Mouse (Mus musculus) gastrocnemius, postnatal 25 days (tissue): Measurements from ENCODE around the gene Mta3. TPM values are rescaled to one million over a fixed set of nuclear protein-coding genes. Genes with fewer than 3 reads are reported as not detected.
"Not testable (repeated sequence)": the region's sequence is repeated elsewhere in the genome, so short reads cannot be mapped to it uniquely, and the experiment has no call there.

Source experiments
- DNase-seq: peaks from one replicate; pipeline ENCODE4 v3.0.0; 2022
- total RNA-seq, 2 experiments: library from RNA; stranded (reverse); gene quantifications; 1 replicate in 1 of 2; 2 replicates in 1 of 2; pipeline ENCODE4 v1.2.3; 2021

Gene Mta3
- total RNA-seq, 2 experiments from 2014 or later = 8.8 to 8.9 TPM

- DNase-seq = no peak
Observed at GRCm38 (mm10) chr17:83708891-83709290, 2.9 kb downstream of the Mta3 start.

- not testable (repeated sequence) for DNase-seq
Observed at GRCm38 (mm10) chr17:83709517-83709916, 3.6 kb downstream of the Mta3 start.

- no peak for DNase-seq
Observed at GRCm38 (mm10) chr17:83710639-83711038, 4.7 kb downstream of the Mta3 start.

- DNase-seq = no peak
Observed at GRCm38 (mm10) chr17:83712341-83712740, 6.4 kb downstream of the Mta3 start.

- DNase-seq = no peak
Observed at GRCm38 (mm10) chr17:83720449-83720848, 14.5 kb downstream of the Mta3 start.

DNA sequence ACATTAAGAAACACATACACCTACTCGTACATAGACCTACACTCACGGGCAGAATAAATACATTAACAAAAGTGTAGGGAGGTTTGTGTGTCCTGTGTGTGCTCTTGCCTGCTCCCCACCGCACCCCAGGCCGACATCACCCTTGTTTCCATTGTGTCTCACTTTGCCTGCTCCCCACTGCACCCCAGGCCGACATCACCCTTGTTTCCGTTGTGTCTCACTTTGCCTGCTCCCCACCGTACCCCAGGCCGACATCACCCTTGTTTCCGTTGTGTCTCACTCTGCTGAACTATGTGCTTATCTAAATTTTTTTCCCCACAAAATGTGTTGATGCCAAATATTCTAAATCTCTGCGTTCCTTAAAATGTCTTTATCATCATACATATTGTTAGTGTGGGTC lies 15.2 kb downstream of the Mta3 start:
- no peak for DNase-seq

DNA sequence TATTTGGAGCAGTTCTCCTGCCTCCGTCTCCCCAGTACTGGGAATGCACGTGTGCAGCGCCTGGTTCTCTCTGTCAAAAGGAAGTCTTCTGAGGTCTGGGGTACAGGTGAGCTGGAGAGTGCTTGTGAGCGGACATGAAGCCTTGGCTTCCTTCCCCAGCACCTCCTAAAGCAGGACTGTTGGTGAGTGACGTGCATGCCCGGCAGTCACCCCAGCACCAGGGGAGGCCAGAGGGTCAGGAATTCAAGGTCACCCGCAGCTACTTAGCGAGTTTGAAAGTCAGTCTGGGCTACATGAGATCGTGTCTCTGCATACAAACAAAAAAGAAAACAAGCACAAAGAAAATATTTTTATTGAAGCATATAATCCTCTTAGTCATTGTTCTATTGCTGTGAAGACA lies 17.1 kb downstream of the Mta3 start:
- no peak for DNase-seq

GRCm38 (mm10) chr17:83726496-83726895 lies 20.5 kb downstream of the Mta3 start:
- DNase-seq = no peak

DNA sequence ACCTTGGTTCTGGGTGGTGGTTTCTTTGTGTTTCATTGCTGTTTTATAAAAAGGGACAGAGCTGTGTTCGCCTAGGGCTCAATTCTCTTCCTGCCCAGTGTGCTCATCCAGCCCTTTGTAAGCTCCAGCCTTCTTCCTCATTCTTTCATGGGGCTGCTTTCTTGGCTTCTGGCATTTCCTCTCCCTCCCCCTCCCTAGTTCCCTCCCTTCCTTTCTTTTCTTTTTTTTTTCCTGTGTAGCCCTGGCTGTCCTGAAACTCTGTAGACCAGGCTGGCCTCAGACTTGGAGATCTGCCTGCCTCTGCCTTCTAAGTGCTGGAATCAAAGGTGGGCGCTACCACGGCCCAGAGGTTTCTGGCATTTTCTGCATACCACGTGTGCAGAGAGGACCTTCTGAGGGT lies 21.7 kb downstream of the Mta3 start:
- no peak for DNase-seq

GRCm38 (mm10) chr17:83729029-83729428 lies 23.1 kb downstream of the Mta3 start:
- no peak for DNase-seq

GRCm38 (mm10) chr17:83730123-83730522 lies 24.2 kb downstream of the Mta3 start:
- DNase-seq = no peak

DNA sequence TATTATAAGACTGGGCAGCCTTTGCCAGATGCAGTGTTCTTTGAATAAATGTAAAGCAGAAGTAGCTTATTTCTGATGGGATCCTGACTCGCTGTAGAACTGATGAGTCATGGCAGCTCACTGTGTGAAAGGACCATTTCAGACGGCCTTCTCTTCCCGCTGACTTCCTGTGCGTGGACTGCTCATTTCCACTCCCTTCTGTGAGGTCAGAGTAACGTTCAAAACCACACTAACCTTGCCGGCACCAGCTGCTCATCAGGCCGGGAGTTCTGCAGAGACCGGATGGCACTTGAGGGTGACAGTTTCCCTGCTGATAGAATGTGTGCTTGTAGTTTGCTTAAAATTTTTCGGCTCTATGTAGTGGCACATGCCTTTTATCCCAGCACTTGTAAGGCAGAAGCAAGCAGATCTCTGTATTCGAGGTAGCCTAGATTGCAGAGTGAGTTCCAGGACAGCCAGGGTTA lies 26.2 kb downstream of the Mta3 start:
- peak; percentile 35 for DNase-seq

GRCm38 (mm10) chr17:83732801-83733200 lies 26.8 kb downstream of the Mta3 start:
- DNase-seq = peak; percentile 30

DNA sequence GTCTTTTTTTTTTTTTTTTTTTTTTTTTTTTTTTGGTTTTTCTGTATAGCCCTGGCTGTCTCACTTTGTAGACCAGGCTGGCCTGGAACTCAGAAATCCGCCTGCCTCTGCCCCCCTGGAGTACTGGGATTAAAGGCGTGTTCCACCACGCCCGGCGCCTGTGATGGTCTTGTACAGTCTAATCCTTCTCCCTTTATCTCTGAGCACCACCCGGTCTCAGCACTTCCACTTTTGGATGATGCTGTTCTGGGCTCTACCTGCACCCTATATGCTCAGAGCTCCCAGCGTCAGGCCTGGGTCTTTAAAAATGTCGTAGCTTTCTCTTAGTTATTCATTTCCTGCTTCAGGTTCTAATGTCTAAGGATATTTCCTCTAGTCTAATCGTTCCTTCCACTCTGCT lies 30.7 kb downstream of the Mta3 start:
- DNase-seq = no peak

DNA sequence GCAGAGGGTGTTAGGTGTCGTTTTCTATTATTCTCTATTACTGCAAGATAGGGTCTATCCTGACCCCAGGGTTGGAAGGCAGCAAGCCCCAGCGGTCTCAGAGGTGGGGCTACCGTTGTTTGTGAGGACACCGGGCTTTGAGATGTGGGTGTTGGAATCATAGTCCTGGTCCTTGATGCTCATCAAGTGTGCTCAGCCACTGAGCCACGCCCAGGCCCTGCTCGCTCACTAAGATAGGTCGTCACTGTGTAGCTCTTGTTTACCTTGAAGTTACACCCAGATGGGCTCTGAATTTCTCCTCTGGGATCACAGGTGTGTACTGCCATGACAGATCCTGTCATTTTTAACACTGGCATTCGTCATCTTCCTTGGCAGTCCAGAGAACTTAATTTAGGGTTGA lies 31.8 kb downstream of the Mta3 start:
- DNase-seq = no peak

- no peak for DNase-seq
Observed at GRCm38 (mm10) chr17:83740135-83740676, 34.2 kb downstream of the Mta3 start.

- no peak for DNase-seq
Observed at GRCm38 (mm10) chr17:83741243-83741642, 35.3 kb downstream of the Mta3 start.

GRCm38 (mm10) chr17:83744231-83744824 lies 38.4 kb downstream of the Mta3 start:
- DNase-seq = no peak

GRCm38 (mm10) chr17:83747405-83748160 lies 41.6 kb downstream of the Mta3 start:
- no peak for DNase-seq

GRCm38 (mm10) chr17:83750216-83750950 lies 44.4 kb downstream of the Mta3 start:
- no peak for DNase-seq

DNA sequence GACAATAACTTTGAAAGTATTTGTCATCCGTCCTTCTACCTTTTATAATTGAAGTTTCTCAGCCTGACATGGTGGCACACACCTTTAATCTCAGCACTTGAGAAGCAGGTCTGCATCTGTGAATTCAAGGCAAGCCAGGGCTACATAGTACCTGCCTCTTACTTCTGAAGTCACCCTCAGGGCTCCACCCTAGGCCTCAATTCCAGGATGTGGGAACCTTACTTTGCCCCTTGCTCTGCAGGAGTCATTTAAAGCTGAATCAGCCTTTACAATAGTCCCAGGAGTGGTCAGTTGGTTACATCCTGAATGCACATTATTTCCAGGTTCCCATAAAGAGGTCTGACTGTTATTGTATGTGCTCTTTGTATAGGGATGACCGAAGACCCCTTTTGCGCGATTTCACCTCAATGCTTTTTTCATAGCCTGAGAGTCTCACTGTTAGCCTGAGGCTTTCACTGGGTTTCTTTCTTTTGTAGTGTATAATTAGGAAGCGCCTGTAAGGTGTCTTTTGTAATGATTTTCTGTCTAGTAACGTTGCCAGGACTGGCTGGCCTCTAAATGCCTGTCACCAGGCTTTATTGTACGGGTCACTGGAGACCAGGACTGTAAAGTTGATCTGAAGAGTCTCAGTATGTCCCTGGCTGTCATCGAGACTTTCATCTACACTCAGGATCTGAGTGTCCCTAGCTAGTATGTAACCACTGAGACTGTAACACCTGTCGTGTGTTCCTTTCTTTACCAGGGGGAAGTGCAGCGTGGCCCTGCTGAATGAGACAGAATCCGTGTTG lies 47.3 kb downstream of the Mta3 start:
- no peak for DNase-seq

DNA sequence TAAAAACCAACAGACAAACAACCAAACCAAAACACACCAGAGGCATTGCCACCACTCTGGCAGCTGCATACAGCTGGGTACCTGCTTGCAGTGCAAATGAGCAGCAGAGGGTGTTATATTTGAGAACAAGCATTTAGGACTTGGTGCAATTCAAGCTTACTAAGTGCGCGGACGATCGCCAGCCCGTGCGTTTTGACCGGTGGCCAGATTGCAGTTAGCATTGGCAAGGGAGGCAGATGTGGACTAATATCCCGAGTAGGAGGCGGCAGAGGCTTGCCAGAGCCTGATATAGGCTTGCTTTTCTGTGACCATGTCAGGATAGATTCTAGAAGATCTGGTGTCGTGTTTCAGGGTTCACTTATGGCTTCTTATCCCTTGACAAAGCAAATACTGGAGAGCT lies 52.1 kb downstream of the Mta3 start:
- peak; percentile 28 for DNase-seq
